Mouse (Mus musculus): ENCODE data around the gene Slc16a13. TPM values are rescaled to one million over a fixed set of nuclear protein-coding genes. Genes with fewer than 3 reads are reported as not detected.
A peak's percentile ranks its signal among the peaks of the same experiment; 100 is the strongest.

Gene Slc16a13
- polyA plus RNA-seq, 2 experiments = 9.2 to 9.3 TPM

DNA sequence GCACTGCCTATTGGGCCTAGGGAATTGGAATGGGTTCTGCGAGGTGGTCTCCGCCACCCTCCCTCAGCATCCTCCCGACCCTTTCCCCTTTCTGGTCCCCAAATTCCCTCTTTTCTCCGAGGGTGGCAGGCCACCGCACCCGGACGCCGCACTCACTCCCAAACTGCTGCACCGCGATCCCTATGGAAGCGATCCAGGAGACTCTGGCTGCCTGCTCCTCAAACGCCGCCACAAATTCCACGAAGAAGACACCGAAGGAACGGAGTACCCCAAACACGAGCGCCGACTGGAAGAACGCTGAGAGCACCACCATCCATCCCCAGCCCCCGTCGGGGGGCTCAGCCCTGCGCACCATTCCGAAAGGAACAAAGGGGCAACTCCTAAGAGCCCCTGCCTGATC lies 541 bp downstream of the Slc16a13 start:
- Histone ChIP-seq H3K9ac (ENCODE audit: low read depth, low read length, severe bottlenecking) (peak overlapping the region; percentile 63), H3K27me3 (ENCODE audit: control insufficient read depth, insufficient read depth, low read length) (peaks cover 22% of the 10 kb centered on the region), H3K9me3 (ENCODE audit: control insufficient read depth, low read length) (no peaks in the 10 kb centered on the region), H3K36me3 (ENCODE audit: control insufficient read depth, insufficient read depth, low read length) (peaks cover 6% of the 10 kb centered on the region), H3K4me2 (replicated peaks; ENCODE audit: low read depth, low read length, severe bottlenecking) (peak overlapping the region; percentile 74), H3K27ac (replicated peaks; ENCODE audit: low read depth, low read length) (peak overlapping the region; percentile 44), H3K4me1 (ENCODE audit: control insufficient read depth, insufficient read depth, low read length) (peaks cover 22% of the 10 kb centered on the region), H3K4me3 (replicated peaks; ENCODE audit: low read length) (peak overlapping the region; percentile 47)
- DNase-seq (ENCODE audit: low spot score) = no peak
- ATAC-seq (ENCODE audit: low FRiP score, low read depth) = no peak
- no peak for TF ChIP-seq POLR2A (IDR thresholded peaks at IDR 0.05; ENCODE audit: borderline replicate concordance, extremely low read depth, insufficient read depth, insufficient read length)
- under 1% methylated on average over 22 of the region's 24 CpGs for WGBS

GRCm38 (mm10) chr11:70219873-70220272 lies 991 bp downstream of the Slc16a13 start:
- Histone ChIP-seq H3K9me3 (ENCODE audit: control insufficient read depth, low read length) (no peaks in the 10 kb centered on the region), H3K4me2 (replicated peaks; ENCODE audit: low read depth, low read length, severe bottlenecking) (peak overlapping the region; percentile 74), H3K4me1 (ENCODE audit: control insufficient read depth, insufficient read depth, low read length) (peaks cover 24% of the 10 kb centered on the region), H3K9ac (ENCODE audit: low read depth, low read length, severe bottlenecking) (peak overlapping the region; percentile 63), H3K27ac (replicated peaks; ENCODE audit: low read depth, low read length) (0 out of 2 replicates have a peak overlapping the region, but pooled peaks have one; percentile 44), H3K36me3 (ENCODE audit: control insufficient read depth, insufficient read depth, low read length) (peaks cover 6% of the 10 kb centered on the region), H3K27me3 (ENCODE audit: control insufficient read depth, insufficient read depth, low read length) (peaks cover 22% of the 10 kb centered on the region), H3K4me3 (replicated peaks; ENCODE audit: low read length) (peak overlapping the region; percentile 47)
- no peak for TF ChIP-seq POLR2A (IDR thresholded peaks at IDR 0.05; ENCODE audit: borderline replicate concordance, extremely low read depth, insufficient read depth, insufficient read length)
- WGBS = 60% methylated on average over 7 of the region's 7 CpGs
- ATAC-seq (ENCODE audit: low FRiP score, low read depth) (no peak), DNase-seq (ENCODE audit: low spot score) (no peak)

DNA sequence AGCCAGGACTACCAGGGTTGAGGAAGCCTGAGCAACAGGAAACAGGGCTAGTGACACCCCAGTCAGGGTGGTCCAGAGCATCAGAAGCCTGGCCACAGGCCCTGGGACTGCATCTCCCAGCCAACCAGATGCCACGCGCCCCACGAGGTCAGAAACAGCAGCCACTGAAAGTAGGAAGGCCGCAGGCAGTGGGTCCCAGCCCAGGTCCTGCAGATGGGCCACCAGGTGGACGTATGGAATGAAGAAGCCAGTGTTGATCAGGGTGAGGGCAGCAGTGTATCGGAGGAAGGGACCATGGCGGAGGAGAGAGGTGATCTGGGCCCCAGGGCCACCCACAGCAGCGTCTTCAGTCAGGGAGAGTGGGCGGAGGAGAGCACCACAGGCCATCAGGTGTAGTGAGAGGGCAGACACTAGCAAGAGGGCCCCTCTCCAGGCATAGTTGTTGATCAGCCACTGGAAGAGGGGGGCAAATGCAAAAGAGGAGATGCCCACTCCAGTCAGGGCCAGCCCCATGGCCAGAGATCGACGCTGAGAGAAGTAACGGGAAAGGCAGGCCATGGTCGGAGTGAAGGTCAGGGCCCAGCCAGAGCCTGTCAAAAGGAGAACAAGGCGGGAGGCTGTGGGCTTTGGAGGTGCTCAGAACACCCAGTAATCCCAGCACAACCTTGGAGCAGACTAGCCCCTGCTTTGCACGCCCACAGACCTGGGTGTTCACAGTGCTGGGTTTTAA lies 2.0 kb downstream of the Slc16a13 start:
- Histone ChIP-seq H3K27me3 (ENCODE audit: control insufficient read depth, insufficient read depth, low read length) (peaks cover 31% of the 10 kb centered on the region), H3K4me3 (replicated peaks; ENCODE audit: low read length) (no peak overlapping the region), H3K36me3 (ENCODE audit: control insufficient read depth, insufficient read depth, low read length) (peaks cover 6% of the 10 kb centered on the region), H3K4me2 (replicated peaks; ENCODE audit: low read depth, low read length, severe bottlenecking) (no peak overlapping the region), H3K4me1 (ENCODE audit: control insufficient read depth, insufficient read depth, low read length) (peaks cover 31% of the 10 kb centered on the region), H3K9me3 (ENCODE audit: control insufficient read depth, low read length) (no peaks in the 10 kb centered on the region), H3K27ac (replicated peaks; ENCODE audit: low read depth, low read length) (no peak overlapping the region), H3K9ac (ENCODE audit: low read depth, low read length, severe bottlenecking) (no peak overlapping the region)
- no peak for DNase-seq (ENCODE audit: low spot score)
- no peak for ATAC-seq (ENCODE audit: low FRiP score, low read depth)
- 87% methylated on average over 15 of the region's 15 CpGs for WGBS
- TF ChIP-seq POLR2A (IDR thresholded peaks at IDR 0.05; ENCODE audit: borderline replicate concordance, extremely low read depth, insufficient read depth, insufficient read length) = no peak

DNA sequence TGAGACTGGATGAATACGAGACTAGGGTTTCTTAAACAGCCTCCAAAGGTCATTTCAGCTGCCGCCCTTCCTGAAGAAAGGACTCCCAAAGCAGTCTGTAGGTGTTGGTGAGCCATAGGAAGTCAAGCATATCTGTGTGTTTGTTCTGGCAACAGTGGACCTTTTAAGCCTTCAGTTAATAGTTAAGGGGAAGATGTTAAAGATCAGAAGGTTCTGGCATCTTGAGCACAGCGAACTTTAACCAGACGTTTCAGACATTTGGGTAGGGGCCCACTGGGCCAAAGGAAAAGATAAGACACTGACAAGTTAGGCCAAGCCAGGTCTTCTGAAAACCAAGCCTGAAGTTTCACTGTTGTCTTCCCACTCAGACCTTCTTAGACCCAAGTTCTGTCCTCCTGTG lies 2.8 kb downstream of the Slc16a13 start:
- Histone ChIP-seq H3K4me3 (replicated peaks; ENCODE audit: low read length) (no peak overlapping the region), H3K4me1 (ENCODE audit: control insufficient read depth, insufficient read depth, low read length) (peaks cover 34% of the 10 kb centered on the region), H3K27ac (replicated peaks; ENCODE audit: low read depth, low read length) (no peak overlapping the region), H3K27me3 (ENCODE audit: control insufficient read depth, insufficient read depth, low read length) (peaks cover 39% of the 10 kb centered on the region), H3K4me2 (replicated peaks; ENCODE audit: low read depth, low read length, severe bottlenecking) (no peak overlapping the region), H3K9ac (ENCODE audit: low read depth, low read length, severe bottlenecking) (no peak overlapping the region), H3K36me3 (ENCODE audit: control insufficient read depth, insufficient read depth, low read length) (peaks cover 6% of the 10 kb centered on the region), H3K9me3 (ENCODE audit: control insufficient read depth, low read length) (no peaks in the 10 kb centered on the region)
- DNase-seq (ENCODE audit: low spot score) (no peak), ATAC-seq (ENCODE audit: low FRiP score, low read depth) (no peak)
- WGBS = 86% methylated on average over 4 of the region's 4 CpGs
- no peak for TF ChIP-seq POLR2A (IDR thresholded peaks at IDR 0.05; ENCODE audit: borderline replicate concordance, extremely low read depth, insufficient read depth, insufficient read length)

DNA sequence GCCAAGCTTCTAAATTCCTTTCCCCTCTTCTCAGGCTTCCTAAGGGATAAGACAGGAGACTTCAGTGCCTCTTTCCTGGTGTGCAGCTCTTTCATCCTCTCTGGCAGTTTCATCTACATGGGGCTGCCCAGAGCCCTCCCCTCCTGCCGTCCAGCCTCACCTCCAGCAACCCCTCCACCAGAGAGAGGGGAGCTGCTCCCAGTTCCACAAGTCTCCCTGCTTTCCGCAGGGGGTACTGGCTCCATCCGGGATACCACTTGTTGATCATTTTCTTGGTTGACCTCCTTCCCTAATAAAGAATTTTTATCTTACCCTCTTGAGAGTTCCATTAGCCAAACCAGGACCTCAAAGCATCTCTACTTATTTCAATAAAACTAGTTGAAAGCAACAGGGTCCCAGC lies 4.8 kb downstream of the Slc16a13 start:
- no peak for TF ChIP-seq POLR2A (IDR thresholded peaks at IDR 0.05; ENCODE audit: borderline replicate concordance, extremely low read depth, insufficient read depth, insufficient read length)
- H3K4me2 ChIP-seq (replicated peaks; ENCODE audit: low read depth, low read length, severe bottlenecking) = no peak overlapping the region
- no peak overlapping the region for H3K4me3 ChIP-seq (replicated peaks; ENCODE audit: low read length)
- peaks cover 24% of the 10 kb centered on the region for H3K4me1 ChIP-seq (ENCODE audit: control insufficient read depth, insufficient read depth, low read length)
- H3K36me3 ChIP-seq (ENCODE audit: control insufficient read depth, insufficient read depth, low read length) = peaks cover 6% of the 10 kb centered on the region
- no peak overlapping the region for H3K9ac ChIP-seq (ENCODE audit: low read depth, low read length, severe bottlenecking)
- DNase-seq (ENCODE audit: low spot score) = no peak
- WGBS = 70% methylated on average over 3 of the region's 3 CpGs
- ATAC-seq (ENCODE audit: low FRiP score, low read depth) = no peak
- no peak overlapping the region for H3K27ac ChIP-seq (replicated peaks; ENCODE audit: low read depth, low read length)
- peaks cover 39% of the 10 kb centered on the region for H3K27me3 ChIP-seq (ENCODE audit: control insufficient read depth, insufficient read depth, low read length)
- no peaks in the 10 kb centered on the region for H3K9me3 ChIP-seq (ENCODE audit: control insufficient read depth, low read length)

Measured in limb, embryonic 14.5 days (tissue).